Mouse (Mus musculus) lung, postnatal 0 days (tissue): Measurements from ENCODE around the gene Supt20.

Source experiments
- CTCF ChIP-seq: IDR thresholded peaks from 2 replicates; pipeline ENCODE4 v1.5.1; 2016; ENCODE audit warnings: antibody characterized with exemption, mild to moderate bottlenecking
- EP300 ChIP-seq: IDR thresholded peaks from 2 replicates; pipeline ENCODE4 v1.6.1; 2016; ENCODE audit warnings: antibody characterized with exemption, mild to moderate bottlenecking, control low read depth

- TF ChIP-seq CTCF (peak; percentile 79), EP300 (no peak)
Measured at GRCm38 (mm10) chr3:54672557-54673529, 19.8 kb upstream of the Supt20 start.
